Comparison of ENCODE assay signal across 1 mouse cellular context in the genomic region with DNA sequence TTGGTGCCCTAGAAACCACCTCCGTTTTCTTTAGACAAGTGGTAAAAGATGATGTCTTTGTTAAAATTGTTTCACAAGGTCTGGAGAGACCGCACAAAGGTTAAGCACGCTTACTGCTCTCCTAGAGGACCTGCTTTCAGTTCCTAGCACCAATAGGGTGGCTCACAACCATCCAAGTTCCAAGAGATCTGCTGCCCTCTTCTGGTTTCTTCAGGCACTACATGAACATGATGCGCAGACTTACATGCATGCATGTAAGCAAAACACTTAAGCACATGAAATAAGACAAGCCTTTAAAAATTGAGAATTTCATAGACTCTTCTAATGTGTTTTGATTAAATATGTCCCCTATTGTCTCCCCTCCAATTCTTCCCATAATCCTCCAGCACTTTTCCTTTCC.
TF ChIP-seq lines count a peak whose summit lies in the region.

No protein-coding gene starts in this region.

TF ChIP-seq in CH12.LX, 34 proteins besides CTCF, POLR2A, EP300 and RAD21:
- TF ChIP-seq ZC3H11A (IDR thresholded peaks at IDR 0.05; ENCODE audit: low read depth, low read length) (no peak), PAX5 (IDR thresholded peaks at IDR 0.05; ENCODE audit: low read length) (no peak), KAT2A (IDR thresholded peaks at IDR 0.05; ENCODE audit: insufficient replicate concordance, low read length) (no peak), USF2 (conservative IDR thresholded peaks at IDR 0.05; ENCODE audit: low read depth, low read length) (no peak), MXI1 (IDR thresholded peaks at IDR 0.05; ENCODE audit: low read depth, low read length) (no peak), ETS1 (conservative IDR thresholded peaks at IDR 0.05; ENCODE audit: low read depth, low read length) (no peak), UBTF (IDR thresholded peaks at IDR 0.05; ENCODE audit: low read depth, low read length) (no peak), TCF12 (IDR thresholded peaks at IDR 0.05; ENCODE audit: low read depth, low read length) (no peak), ZNF384 (IDR thresholded peaks at IDR 0.05; ENCODE audit: low read depth, low read length) (no peak), MEF2A (IDR thresholded peaks at IDR 0.05; ENCODE audit: borderline replicate concordance, low read depth, low read length) (no peak), NELFE (IDR thresholded peaks at IDR 0.05; ENCODE audit: low read depth, low read length) (no peak)
